Mouse (Mus musculus): Measurements from ENCODE around the gene Cd28. TPM values are rescaled to one million over a fixed set of nuclear protein-coding genes. Genes with fewer than 3 reads are reported as not detected.
"Not testable (repeated sequence)": the region's sequence is repeated elsewhere in the genome, so short reads cannot be mapped to it uniquely, and the experiment has no call there.

The Cd28 gene
- polyA plus RNA-seq, 1 experiment from 2014 or later = 0.13 TPM

DNA sequence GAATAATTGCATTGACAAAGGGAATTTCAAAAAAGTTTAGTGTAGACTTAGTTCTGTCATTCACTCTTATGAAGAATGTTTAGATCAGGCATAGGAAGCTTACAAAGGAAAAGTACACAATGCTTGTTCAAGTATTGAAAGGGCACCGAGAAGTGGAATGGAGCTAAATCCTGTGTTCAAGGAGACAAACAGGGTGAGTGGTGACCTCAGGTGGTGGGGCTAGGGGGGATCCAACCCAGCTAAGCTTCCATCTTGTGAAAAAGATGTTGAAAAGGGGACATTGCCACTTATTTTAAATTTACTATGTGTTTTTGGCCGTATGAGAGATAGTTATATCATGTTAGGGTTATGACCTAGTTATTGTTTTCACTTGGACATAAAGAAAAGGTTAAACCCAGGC is 91.9 kb downstream of the Cd28 start:
- 77% methylated on average over 2 of the region's 2 CpGs for WGBS

DNA sequence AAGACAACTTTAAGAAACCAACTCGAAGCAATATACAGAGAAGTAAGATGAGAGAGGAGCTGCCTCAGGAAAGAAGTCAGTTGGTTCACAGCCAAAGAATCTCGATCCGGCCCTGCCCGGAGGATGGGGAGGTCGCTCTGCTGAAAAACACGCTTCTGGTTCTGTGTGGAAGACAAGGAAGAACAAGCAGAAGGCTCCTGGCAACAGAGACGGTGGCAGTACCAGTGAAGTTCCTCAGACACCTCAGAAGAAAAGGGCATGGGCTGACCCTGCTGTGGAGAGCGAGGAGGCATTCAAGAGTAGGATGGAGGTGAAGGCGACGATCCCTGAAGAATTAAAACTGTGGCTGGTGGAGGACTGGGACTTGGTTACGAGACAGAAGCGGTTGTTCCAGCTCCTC is 92.6 kb downstream of the Cd28 start:
- Histone ChIP-seq H3K4me2 (replicated peaks; ENCODE audit: low read depth) (no peak overlapping the region), H3K27me3 (replicated peaks; ENCODE audit: control insufficient read depth, insufficient read depth, low read length) (no peaks in the 10 kb centered on the region), H3K4me1 (replicated peaks; ENCODE audit: control insufficient read depth, insufficient read depth, low read length) (no peaks in the 10 kb centered on the region), H3K9ac (ENCODE audit: low read depth, low read length) (no peak overlapping the region), H3K4me3 (ENCODE audit: low read depth, low read length) (no peak overlapping the region), H3K9me3 (ENCODE audit: control insufficient read depth) (no peaks in the 10 kb centered on the region), H3K36me3 (ENCODE audit: control insufficient read depth, insufficient read depth) (no peaks in the 10 kb centered on the region), H3K27ac (ENCODE audit: low read depth, low read length) (no peak overlapping the region)
- no peak for ATAC-seq
- WGBS = 74% methylated on average over 12 of the region's 12 CpGs
- no peak for TF ChIP-seq CTCF (IDR thresholded peaks at IDR 0.05; ENCODE audit: low read depth)

More for the DNA sequence above, 91.9 kb downstream of the Cd28 start:
- Histone ChIP-seq H3K9ac (ENCODE audit: low read depth, low read length) (no peak overlapping the region), H3K27ac (ENCODE audit: low read depth, low read length) (no peak overlapping the region), H3K9me3 (ENCODE audit: control insufficient read depth) (no peaks in the 10 kb centered on the region), H3K4me1 (replicated peaks; ENCODE audit: control insufficient read depth, insufficient read depth, low read length) (no peaks in the 10 kb centered on the region), H3K4me3 (ENCODE audit: low read depth, low read length) (no peak overlapping the region), H3K4me2 (replicated peaks; ENCODE audit: low read depth) (no peak overlapping the region), H3K36me3 (ENCODE audit: control insufficient read depth, insufficient read depth) (no peaks in the 10 kb centered on the region), H3K27me3 (replicated peaks; ENCODE audit: control insufficient read depth, insufficient read depth, low read length) (no peaks in the 10 kb centered on the region)
- TF ChIP-seq CTCF (IDR thresholded peaks at IDR 0.05; ENCODE audit: low read depth) = no peak
- no peak for ATAC-seq

DNA sequence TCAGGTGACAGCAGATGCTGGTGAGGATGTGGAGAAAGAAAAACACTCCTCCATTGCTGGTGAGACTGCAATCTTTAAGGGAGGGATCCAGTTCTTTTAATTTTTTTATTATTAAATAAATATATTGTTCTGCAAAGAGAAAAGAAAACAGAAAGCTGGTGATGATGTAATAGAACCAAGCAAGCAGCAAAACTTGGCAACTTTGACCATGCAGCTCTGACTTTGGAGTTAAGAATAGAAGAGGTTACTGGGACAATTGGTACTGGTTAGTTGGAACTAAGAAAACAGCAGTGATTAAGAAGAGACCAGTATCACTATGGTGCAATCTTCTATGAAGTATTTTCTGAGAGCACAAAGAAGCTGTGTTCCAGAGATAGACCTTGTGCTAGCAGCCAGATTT is 94.2 kb downstream of the Cd28 start:
- no peak for TF ChIP-seq CTCF (IDR thresholded peaks at IDR 0.05; ENCODE audit: low read depth)
- Histone ChIP-seq H3K36me3 (ENCODE audit: control insufficient read depth, insufficient read depth) (no peaks in the 10 kb centered on the region), H3K4me1 (replicated peaks; ENCODE audit: control insufficient read depth, insufficient read depth, low read length) (no peaks in the 10 kb centered on the region), H3K9me3 (ENCODE audit: control insufficient read depth) (no peaks in the 10 kb centered on the region), H3K27me3 (replicated peaks; ENCODE audit: control insufficient read depth, insufficient read depth, low read length) (no peaks in the 10 kb centered on the region), H3K4me3 (ENCODE audit: low read depth, low read length) (no peak overlapping the region), H3K9ac (ENCODE audit: low read depth, low read length) (no peak overlapping the region), H3K4me2 (replicated peaks; ENCODE audit: low read depth) (no peak overlapping the region), H3K27ac (ENCODE audit: low read depth, low read length) (no peak overlapping the region)
- no peak for ATAC-seq

DNA sequence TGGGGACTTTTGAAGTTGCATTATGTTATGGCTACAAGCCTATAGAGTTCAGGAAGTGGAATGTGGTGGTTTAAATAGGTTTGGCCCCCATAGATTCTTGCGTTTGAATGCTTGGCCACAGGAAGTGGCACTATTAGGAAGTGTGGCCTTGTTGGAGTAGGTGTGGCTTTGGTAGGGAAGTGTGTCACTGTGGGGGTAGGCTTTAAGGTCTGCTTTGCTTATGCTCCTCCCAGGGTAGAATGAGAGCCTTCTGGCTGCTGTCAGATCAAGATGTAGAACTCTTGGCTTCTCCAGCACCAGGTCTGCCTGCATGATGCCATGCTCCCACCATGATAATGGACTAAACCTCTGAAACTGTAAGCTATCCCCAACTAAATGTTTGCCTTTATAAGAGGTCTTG is 95.4 kb downstream of the Cd28 start:
- ATAC-seq = no peak
- no peaks in the 10 kb centered on the region for H3K4me1 ChIP-seq (replicated peaks; ENCODE audit: control insufficient read depth, insufficient read depth, low read length)
- 65% methylated on average over 1 of the region's 1 CpGs for WGBS
- H3K4me2 ChIP-seq (replicated peaks; ENCODE audit: low read depth) = no peak overlapping the region
- no peaks in the 10 kb centered on the region for H3K27me3 ChIP-seq (replicated peaks; ENCODE audit: control insufficient read depth, insufficient read depth, low read length)
- no peak overlapping the region for H3K27ac ChIP-seq (ENCODE audit: low read depth, low read length)
- no peaks in the 10 kb centered on the region for H3K9me3 ChIP-seq (ENCODE audit: control insufficient read depth)
- no peaks in the 10 kb centered on the region for H3K36me3 ChIP-seq (ENCODE audit: control insufficient read depth, insufficient read depth)
- no peak overlapping the region for H3K4me3 ChIP-seq (ENCODE audit: low read depth, low read length)
- no peak for TF ChIP-seq CTCF (IDR thresholded peaks at IDR 0.05; ENCODE audit: low read depth)
- H3K9ac ChIP-seq (ENCODE audit: low read depth, low read length) = no peak overlapping the region

DNA sequence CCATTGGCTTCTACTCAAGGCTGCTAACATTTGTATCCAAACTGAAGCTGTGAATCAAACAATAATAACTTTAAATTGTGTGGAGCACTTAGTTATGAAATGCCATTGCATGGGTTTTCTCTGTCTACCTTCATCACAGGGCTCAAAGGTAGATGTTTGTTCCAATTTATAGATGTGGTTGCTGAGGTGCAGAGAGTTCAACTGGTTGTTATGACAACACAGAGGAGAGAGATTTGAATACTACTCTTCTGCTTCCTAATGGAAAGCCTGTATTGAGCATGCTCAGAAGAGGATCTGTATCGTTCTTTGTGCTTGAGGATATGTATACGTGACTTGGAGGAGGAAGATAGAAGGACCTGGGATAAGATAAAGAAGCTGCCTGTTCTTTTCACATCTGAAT is 96.8 kb downstream of the Cd28 start:
- no peak overlapping the region for H3K4me2 ChIP-seq (replicated peaks; ENCODE audit: low read depth)
- no peak for TF ChIP-seq CTCF (IDR thresholded peaks at IDR 0.05; ENCODE audit: low read depth)
- no peaks in the 10 kb centered on the region for H3K4me1 ChIP-seq (replicated peaks; ENCODE audit: control insufficient read depth, insufficient read depth, low read length)
- H3K9me3 ChIP-seq (ENCODE audit: control insufficient read depth) = no peaks in the 10 kb centered on the region
- no peaks in the 10 kb centered on the region for H3K27me3 ChIP-seq (replicated peaks; ENCODE audit: control insufficient read depth, insufficient read depth, low read length)
- H3K9ac ChIP-seq (ENCODE audit: low read depth, low read length) = no peak overlapping the region
- H3K27ac ChIP-seq (ENCODE audit: low read depth, low read length) = no peak overlapping the region
- H3K36me3 ChIP-seq (ENCODE audit: control insufficient read depth, insufficient read depth) = no peaks in the 10 kb centered on the region
- WGBS = 77% methylated on average over 2 of the region's 2 CpGs
- no peak for ATAC-seq
- no peak overlapping the region for H3K4me3 ChIP-seq (ENCODE audit: low read depth, low read length)

DNA sequence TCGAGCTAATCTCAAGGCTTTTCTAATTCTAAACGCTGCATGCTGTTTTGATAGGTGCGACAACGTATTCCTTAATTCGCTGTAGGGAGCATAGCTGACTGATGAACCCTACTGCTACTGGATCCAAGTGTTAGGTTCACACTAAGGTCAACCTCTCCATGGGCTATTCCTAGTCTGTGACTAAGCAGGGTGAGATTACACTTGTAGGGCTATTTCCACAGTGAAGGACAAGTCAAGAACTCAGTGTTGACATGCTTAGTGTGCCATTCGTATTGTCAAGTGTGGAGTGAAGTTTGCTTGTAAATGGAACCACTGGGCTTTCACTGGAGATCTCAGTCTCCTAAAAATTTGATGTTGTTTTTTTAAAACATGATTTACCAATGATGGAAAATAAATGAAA is 99.3 kb downstream of the Cd28 start:
- Histone ChIP-seq H3K27me3 (replicated peaks; ENCODE audit: control insufficient read depth, insufficient read depth, low read length) (no peaks in the 10 kb centered on the region), H3K9ac (ENCODE audit: low read depth, low read length) (no peak overlapping the region), H3K4me2 (replicated peaks; ENCODE audit: low read depth) (no peak overlapping the region), H3K4me3 (ENCODE audit: low read depth, low read length) (no peak overlapping the region), H3K9me3 (ENCODE audit: control insufficient read depth) (no peaks in the 10 kb centered on the region), H3K36me3 (ENCODE audit: control insufficient read depth, insufficient read depth) (no peaks in the 10 kb centered on the region), H3K4me1 (replicated peaks; ENCODE audit: control insufficient read depth, insufficient read depth, low read length) (no peaks in the 10 kb centered on the region), H3K27ac (ENCODE audit: low read depth, low read length) (no peak overlapping the region)
- no peak for ATAC-seq
- TF ChIP-seq CTCF (IDR thresholded peaks at IDR 0.05; ENCODE audit: low read depth) = no peak
- WGBS = 93% methylated on average over 6 of the region's 6 CpGs

DNA sequence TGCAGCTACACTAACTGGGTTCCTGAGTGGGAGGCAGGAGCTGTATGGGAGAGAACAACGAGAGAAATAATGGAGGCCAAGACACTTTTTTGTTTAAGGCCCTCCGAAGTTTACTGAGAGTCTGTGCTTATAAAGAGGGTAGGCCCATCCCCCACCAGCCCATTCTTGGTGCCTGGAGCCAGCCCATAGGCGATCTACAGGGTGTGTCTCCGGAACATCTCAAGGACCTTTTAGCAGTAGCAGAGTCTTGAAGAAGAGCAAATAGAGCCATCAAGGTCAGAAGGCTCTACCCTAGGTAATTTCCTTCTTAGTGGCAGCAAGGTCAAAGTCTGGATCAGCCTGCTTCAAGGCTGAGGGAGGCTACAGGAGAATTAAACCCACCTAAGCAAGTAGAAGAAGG is 101.9 kb downstream of the Cd28 start:
- H3K9me3 ChIP-seq (ENCODE audit: control insufficient read depth); H3K9ac ChIP-seq (ENCODE audit: low read depth, low read length); H3K4me2 ChIP-seq (replicated peaks; ENCODE audit: low read depth); ATAC-seq; H3K36me3 ChIP-seq (ENCODE audit: control insufficient read depth, insufficient read depth); H3K27me3 ChIP-seq (replicated peaks; ENCODE audit: control insufficient read depth, insufficient read depth, low read length); H3K4me1 ChIP-seq (replicated peaks; ENCODE audit: control insufficient read depth, insufficient read depth, low read length); H3K4me3 ChIP-seq (ENCODE audit: low read depth, low read length); H3K27ac ChIP-seq (ENCODE audit: low read depth, low read length): not testable (repeated sequence)
- 58% methylated on average over 4 of the region's 4 CpGs for WGBS

All from intestine, postnatal 0 days (tissue).